Mouse (Mus musculus): ENCODE data around the gene Pip5k1c. TPM values are rescaled to one million over a fixed set of nuclear protein-coding genes. Genes with fewer than 3 reads are reported as not detected.

Pip5k1c gene
- polyA plus RNA-seq, 1 experiment: 28.3 TPM

GRCm38 (mm10) chr10:81319741-81320549, 27.2 kb downstream of the Pip5k1c start:
- Histone ChIP-seq H3K36me3 (ENCODE audit: control insufficient read depth, insufficient read depth, low read length, poor library complexity, severe bottlenecking) (peaks cover 17% of the 10 kb centered on the region), H3K9ac (ENCODE audit: low read depth, poor library complexity, severe bottlenecking) (peak overlapping the region; percentile 50), H3K4me3 (ENCODE audit: low read depth, low read length) (peak overlapping the region; percentile 74), H3K27me3 (ENCODE audit: control insufficient read depth, insufficient read depth, low read length, poor library complexity, severe bottlenecking) (no peaks in the 10 kb centered on the region), H3K27ac (ENCODE audit: insufficient read depth, low read length) (peak overlapping the region; percentile 75), H3K4me1 (ENCODE audit: control insufficient read depth, insufficient read depth, low read length) (no peaks in the 10 kb centered on the region), H3K9me3 (replicated peaks; ENCODE audit: control insufficient read depth, insufficient read depth, low read length, poor library complexity, severe bottlenecking) (no peaks in the 10 kb centered on the region)
- TF ChIP-seq CTCF (IDR thresholded peaks at IDR 0.05; ENCODE audit: low read depth, low read length) (no peak), EP300 (IDR thresholded peaks at IDR 0.05; ENCODE audit: insufficient read depth, low read depth, low read length) (no peak), POLR2A (IDR thresholded peaks at IDR 0.05; ENCODE audit: insufficient read depth, low read length) (no peak)

- peak within 1 kb of the TSS; percentile 93 for H3K4me3 ChIP-seq (ENCODE audit: low read depth, low read length)
- peaks cover 25% of the 10 kb centered on the region for H3K36me3 ChIP-seq (ENCODE audit: control insufficient read depth, insufficient read depth, low read length, poor library complexity, severe bottlenecking)
- TF ChIP-seq POLR2A (IDR thresholded peaks at IDR 0.05; ENCODE audit: insufficient read depth, low read length) (no peak), EP300 (IDR thresholded peaks at IDR 0.05; ENCODE audit: insufficient read depth, low read depth, low read length) (no peak), CTCF (IDR thresholded peaks at IDR 0.05; ENCODE audit: low read depth, low read length) (no peak)
- H3K9me3 ChIP-seq (replicated peaks; ENCODE audit: control insufficient read depth, insufficient read depth, low read length, poor library complexity, severe bottlenecking): no peaks in the 10 kb centered on the region
- H3K9ac ChIP-seq (ENCODE audit: low read depth, poor library complexity, severe bottlenecking): peak within 1 kb of the TSS; percentile 92
- no peaks in the 10 kb centered on the region for H3K27me3 ChIP-seq (ENCODE audit: control insufficient read depth, insufficient read depth, low read length, poor library complexity, severe bottlenecking)
- H3K4me1 ChIP-seq (ENCODE audit: control insufficient read depth, insufficient read depth, low read length): no peaks in the 10 kb centered on the region
- H3K27ac ChIP-seq (ENCODE audit: insufficient read depth, low read length): peak within 1 kb of the TSS; percentile 75
Measured at GRCm38 (mm10) chr10:81320550-81321347, 28.0 kb downstream of the Pip5k1c start, which contains the start of gene Cactin. TSS of gene Cactin (plus strand) at chr10:81321103.

- H3K4me1 ChIP-seq (ENCODE audit: control insufficient read depth, insufficient read depth, low read length): no peaks in the 10 kb centered on the region
- no peak for TF ChIP-seq EP300 (IDR thresholded peaks at IDR 0.05; ENCODE audit: insufficient read depth, low read depth, low read length)
- TF ChIP-seq POLR2A (IDR thresholded peaks at IDR 0.05; ENCODE audit: insufficient read depth, low read length): no peak
- TF ChIP-seq CTCF (IDR thresholded peaks at IDR 0.05; ENCODE audit: low read depth, low read length): no peak
Measured at GRCm38 (mm10) chr10:81321436-81321835, 28.7 kb downstream of the Pip5k1c start.

GRCm38 (mm10) chr10:81322444-81322843, 29.7 kb downstream of the Pip5k1c start:
- no peaks in the 10 kb centered on the region for H3K27me3 ChIP-seq (ENCODE audit: control insufficient read depth, insufficient read depth, low read length, poor library complexity, severe bottlenecking)
- no peaks in the 10 kb centered on the region for H3K4me1 ChIP-seq (ENCODE audit: control insufficient read depth, insufficient read depth, low read length)
- H3K4me3 ChIP-seq (ENCODE audit: low read depth, low read length): no peak overlapping the region
- TF ChIP-seq EP300 (IDR thresholded peaks at IDR 0.05; ENCODE audit: insufficient read depth, low read depth, low read length) (no peak), POLR2A (IDR thresholded peaks at IDR 0.05; ENCODE audit: insufficient read depth, low read length) (no peak), CTCF (IDR thresholded peaks at IDR 0.05; ENCODE audit: low read depth, low read length) (no peak)
- H3K9ac ChIP-seq (ENCODE audit: low read depth, poor library complexity, severe bottlenecking): no peak overlapping the region
- no peak overlapping the region for H3K27ac ChIP-seq (ENCODE audit: insufficient read depth, low read length)
- H3K9me3 ChIP-seq (replicated peaks; ENCODE audit: control insufficient read depth, insufficient read depth, low read length, poor library complexity, severe bottlenecking): no peaks in the 10 kb centered on the region
- H3K36me3 ChIP-seq (ENCODE audit: control insufficient read depth, insufficient read depth, low read length, poor library complexity, severe bottlenecking): peaks cover 36% of the 10 kb centered on the region

More at GRCm38 (mm10) chr10:81321436-81321835, 28.7 kb downstream of the Pip5k1c start:
- Histone ChIP-seq H3K27me3 (ENCODE audit: control insufficient read depth, insufficient read depth, low read length, poor library complexity, severe bottlenecking) (no peaks in the 10 kb centered on the region), H3K9me3 (replicated peaks; ENCODE audit: control insufficient read depth, insufficient read depth, low read length, poor library complexity, severe bottlenecking) (no peaks in the 10 kb centered on the region), H3K36me3 (ENCODE audit: control insufficient read depth, insufficient read depth, low read length, poor library complexity, severe bottlenecking) (peaks cover 31% of the 10 kb centered on the region), H3K27ac (ENCODE audit: insufficient read depth, low read length) (no peak overlapping the region), H3K9ac (ENCODE audit: low read depth, poor library complexity, severe bottlenecking) (peak overlapping the region; percentile 92), H3K4me3 (ENCODE audit: low read depth, low read length) (peak overlapping the region; percentile 93)

GRCm38 (mm10) chr10:81323141-81323775, 30.5 kb downstream of the Pip5k1c start:
- Histone ChIP-seq H3K4me3 (ENCODE audit: low read depth, low read length) (no peak overlapping the region), H3K27ac (ENCODE audit: insufficient read depth, low read length) (no peak overlapping the region), H3K27me3 (ENCODE audit: control insufficient read depth, insufficient read depth, low read length, poor library complexity, severe bottlenecking) (no peaks in the 10 kb centered on the region), H3K9me3 (replicated peaks; ENCODE audit: control insufficient read depth, insufficient read depth, low read length, poor library complexity, severe bottlenecking) (no peaks in the 10 kb centered on the region), H3K36me3 (ENCODE audit: control insufficient read depth, insufficient read depth, low read length, poor library complexity, severe bottlenecking) (peaks cover 36% of the 10 kb centered on the region), H3K4me1 (ENCODE audit: control insufficient read depth, insufficient read depth, low read length) (no peaks in the 10 kb centered on the region), H3K9ac (ENCODE audit: low read depth, poor library complexity, severe bottlenecking) (no peak overlapping the region)
- no peak for TF ChIP-seq POLR2A (IDR thresholded peaks at IDR 0.05; ENCODE audit: insufficient read depth, low read length)
- TF ChIP-seq CTCF (IDR thresholded peaks at IDR 0.05; ENCODE audit: low read depth, low read length): no peak
- no peak for TF ChIP-seq EP300 (IDR thresholded peaks at IDR 0.05; ENCODE audit: insufficient read depth, low read depth, low read length)
